Mouse (Mus musculus): Measurements from ENCODE around the gene Ctnnbl1. TPM values are rescaled to one million over a fixed set of nuclear protein-coding genes. Genes with fewer than 3 reads are reported as not detected.

The Ctnnbl1 gene
- 10 to 100 TPM; 33.8 to 37.9 TPM for total RNA-seq (2023)

DNA sequence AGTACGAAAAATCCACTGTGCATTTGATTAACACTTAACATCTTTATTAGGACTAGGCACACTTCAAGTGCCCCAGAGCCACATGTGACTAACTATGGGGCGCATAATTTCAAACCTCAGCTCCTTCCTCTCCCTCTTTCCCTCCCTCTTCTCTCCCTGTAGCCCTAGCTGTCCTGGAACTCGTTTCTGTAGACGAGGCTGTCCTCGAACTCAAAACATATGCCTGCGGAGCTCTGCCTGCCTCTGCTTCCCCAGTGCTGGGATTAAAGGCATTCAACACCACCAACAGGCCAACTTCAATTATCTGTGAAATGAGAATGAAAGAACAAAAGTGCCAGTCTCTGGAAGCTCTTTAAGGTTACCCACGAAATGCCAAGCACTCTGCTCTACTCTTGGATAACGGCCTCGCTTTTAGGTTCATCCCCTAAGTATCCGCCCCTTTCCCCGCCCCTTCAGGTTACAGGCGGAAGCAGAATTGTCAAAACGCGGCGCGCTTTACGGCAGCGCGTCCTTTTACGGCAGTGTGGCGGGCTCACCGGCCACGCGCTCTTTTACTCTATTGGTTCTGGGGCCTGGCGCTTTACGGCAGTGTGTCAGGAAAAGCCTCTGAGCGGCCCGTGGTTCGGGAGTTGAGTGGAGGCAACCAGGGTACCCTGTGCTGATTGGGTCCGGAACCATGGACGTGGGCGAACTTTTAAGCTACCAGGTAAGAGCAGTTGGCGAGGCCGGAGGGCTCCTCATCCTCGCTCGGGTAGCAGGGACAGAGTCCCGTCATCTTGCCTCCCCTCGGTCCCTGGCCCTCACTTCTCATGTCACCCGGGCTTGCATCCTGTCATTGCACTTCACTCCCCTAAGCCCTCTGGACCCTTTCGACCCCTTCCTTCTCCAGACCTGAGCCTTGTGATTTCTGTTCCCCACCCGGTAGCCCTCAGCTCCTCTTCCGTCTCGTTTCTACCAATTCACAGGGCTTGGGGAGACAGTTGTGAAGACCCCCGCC lies at the start of gene Ctnnbl1:
Gene Ctnnbl1 (plus strand): TSS at position 548 of the 997 bp plus-strand sequence.

DNA sequence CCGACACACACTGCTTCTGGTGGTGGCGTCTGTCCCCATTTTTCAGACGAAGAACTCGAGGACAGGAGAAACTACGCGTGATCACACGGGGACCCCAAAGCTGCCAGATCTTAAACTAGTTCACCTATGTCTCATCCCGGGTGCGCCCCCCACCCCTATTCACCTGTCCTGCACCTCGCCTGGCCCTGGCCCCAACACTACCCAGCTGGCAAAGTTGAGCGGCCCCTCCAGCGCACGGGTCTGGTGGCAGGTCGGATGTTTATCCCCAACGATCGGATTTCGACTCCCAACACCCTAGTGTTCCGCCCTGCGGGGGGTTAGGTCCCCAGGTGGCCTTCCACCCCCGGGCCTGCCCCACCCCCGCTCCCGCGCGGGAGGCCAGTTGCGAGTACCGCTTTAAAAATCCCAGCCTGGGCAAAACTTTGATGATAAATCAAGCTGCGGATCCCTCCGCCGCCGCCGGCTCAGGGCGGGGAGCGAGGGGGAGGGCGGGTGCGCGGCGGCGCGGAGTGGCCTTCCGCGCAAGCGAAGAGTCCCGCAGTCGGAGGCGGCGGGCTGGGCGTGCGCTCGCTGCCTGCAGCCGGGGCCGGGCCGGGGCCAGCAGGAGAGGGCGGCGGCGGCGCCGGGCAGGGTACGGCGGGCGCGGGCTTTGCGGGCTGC lies 177.0 kb downstream of the Ctnnbl1 start, which contains the start of gene Vstm2l:
Gene Vstm2l (plus strand): TSS at position 549 of the 660 bp plus-strand sequence.

Other genes with a start within 250 kb of the Ctnnbl1 start
- gene Nnat, start 177.3 kb upstream of the Ctnnbl1 start, total RNA-seq (2023), result not detected
- gene Blcap, start 166.1 kb upstream of the Ctnnbl1 start, total RNA-seq (2023), result 10 to 100 TPM; 33.6 to 48.7 TPM
- not detected for gene Vstm2l, start 177.3 kb downstream of the Ctnnbl1 start, total RNA-seq (2023)

All from B cell, adult 67 days (primary cell).